Mouse (Mus musculus) large intestine, adult 2 months (tissue): ENCODE data around the gene Rbm38. TPM values are rescaled to one million over a fixed set of nuclear protein-coding genes. Genes with fewer than 3 reads are reported as not detected.

Experiments used
- DNase-seq: peaks from one replicate; pipeline ENCODE4 v3.0.0-alpha.2; 2012; ENCODE audit warnings: low read depth, low spot score
- WGBS: fragments of 180-500 bp; shearing (Covaris S2); methylation state at CpG from one replicate; pipeline ENCODE4 v1.1.7; 2018; 5-methylcytosine and 5-hydroxymethylcytosine counted together
- polyA plus RNA-seq: library from polyadenylated mRNA; depleted of rRNA; stranded (reverse); fragments of >200 nt; gene quantifications from 2 replicates; pipeline ENCODE4 v1.2.3, GENCODE M21; 2012

The Rbm38 gene
- polyA plus RNA-seq, 1 experiment = 70.9 TPM

- no peak for DNase-seq
- WGBS = 72% methylated on average over 8 of the region's 8 CpGs
Observed at GRCm38 (mm10) chr2:173011440-173011839, 8.9 kb upstream of the Rbm38 start.

GRCm38 (mm10) chr2:173014741-173015287 is 5.5 kb upstream of the Rbm38 start:
- WGBS = 78% methylated on average over 7 of the region's 7 CpGs
- no peak for DNase-seq

- no peak for DNase-seq
- 40% methylated on average over 6 of the region's 6 CpGs for WGBS
Observed at GRCm38 (mm10) chr2:173017940-173018339, 2.4 kb upstream of the Rbm38 start.

- DNase-seq = no peak
- WGBS = 16% methylated on average over 8 of the region's 8 CpGs
Observed at GRCm38 (mm10) chr2:173018618-173019017, 1.7 kb upstream of the Rbm38 start.

- WGBS = 24% methylated on average over 9 of the region's 9 CpGs
- no peak for DNase-seq
Observed at GRCm38 (mm10) chr2:173019322-173019721, 976 bp upstream of the Rbm38 start.

- WGBS = under 1% methylated on average over 29 of the region's 29 CpGs
- no peak for DNase-seq
Observed at GRCm38 (mm10) chr2:173019790-173020189, 508 bp upstream of the Rbm38 start.

GRCm38 (mm10) chr2:173021633-173022055 is 1.3 kb downstream of the Rbm38 start:
- under 1% methylated on average over 54 of the region's 54 CpGs for WGBS
- no peak for DNase-seq

GRCm38 (mm10) chr2:173022056-173022681 is 1.9 kb downstream of the Rbm38 start:
- no peak for DNase-seq
- 2% methylated on average over 51 of the region's 51 CpGs for WGBS

- 24% methylated on average over 10 of the region's 10 CpGs for WGBS
- no peak for DNase-seq
Observed at GRCm38 (mm10) chr2:173022813-173023212, 2.5 kb downstream of the Rbm38 start.

- DNase-seq = no peak
Observed at GRCm38 (mm10) chr2:173023371-173023851, 3.1 kb downstream of the Rbm38 start.

GRCm38 (mm10) chr2:173023966-173024365 is 3.7 kb downstream of the Rbm38 start:
- 32% methylated on average over 4 of the region's 4 CpGs for WGBS
- DNase-seq = no peak

More at GRCm38 (mm10) chr2:173023371-173023851, 3.1 kb downstream of the Rbm38 start:
- WGBS = 23% methylated on average over 7 of the region's 7 CpGs

- 69% methylated on average over 8 of the region's 8 CpGs for whole genome bisulfite sequencing
- DNase-seq = no peak
Observed at GRCm38 (mm10) chr2:173024392-173024791, 4.1 kb downstream of the Rbm38 start.

- 39% methylated on average over 4 of the region's 4 CpGs for WGBS
- no peak for DNase-seq
Observed at GRCm38 (mm10) chr2:173024938-173025337, 4.6 kb downstream of the Rbm38 start.

GRCm38 (mm10) chr2:173026286-173026685 is 6.0 kb downstream of the Rbm38 start:
- WGBS = 25% methylated on average over 5 of the region's 5 CpGs
- DNase-seq = no peak

GRCm38 (mm10) chr2:173026688-173027131 is 6.4 kb downstream of the Rbm38 start:
- WGBS = 20% methylated on average over 3 of the region's 3 CpGs
- no peak for DNase-seq

- WGBS = 54% methylated on average over 6 of the region's 6 CpGs
- DNase-seq = no peak
Observed at GRCm38 (mm10) chr2:173027169-173027823, 7.0 kb downstream of the Rbm38 start.

GRCm38 (mm10) chr2:173027824-173028495 is 7.7 kb downstream of the Rbm38 start:
- WGBS = 52% methylated on average over 4 of the region's 4 CpGs
- DNase-seq = no peak

GRCm38 (mm10) chr2:173028508-173029031 is 8.3 kb downstream of the Rbm38 start:
- no peak for DNase-seq
- 74% methylated on average over 3 of the region's 3 CpGs for WGBS

GRCm38 (mm10) chr2:173030591-173031338 is 10.5 kb downstream of the Rbm38 start:
- DNase-seq = no peak
- WGBS = 34% methylated on average over 12 of the region's 12 CpGs
